Mouse (Mus musculus) NIH3T3 (cell line): ENCODE measurements at regions not wholly inside any gene's neighbourhood (a gene's known extent, or its start where the extent isn't known, plus 50 kb on each side); places are given as distances from the start of the nearest gene placed in this dataset.

Experiments
- DNase-seq: peaks from one replicate; pipeline ENCODE4 v3.0.0-alpha.2; 2012; ENCODE audit warnings: low read depth

DNA sequence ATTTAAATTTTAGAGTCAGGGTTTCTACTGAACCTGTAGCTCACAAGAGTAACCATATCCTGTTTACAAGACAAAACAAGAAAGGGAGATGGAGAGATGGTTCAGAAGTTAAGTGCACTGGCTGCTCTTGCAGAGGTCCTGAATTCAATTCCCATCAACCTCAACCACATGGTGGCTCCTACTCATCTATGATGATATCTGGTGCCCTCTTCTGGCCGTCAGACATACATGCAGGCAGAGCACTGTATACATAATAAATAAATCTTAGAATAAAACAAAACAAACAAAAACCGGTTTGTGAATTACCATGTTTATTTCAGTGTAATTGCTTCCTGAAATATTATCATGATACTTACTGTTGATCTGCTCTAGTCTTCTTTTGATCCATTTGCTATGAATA is 845.4 kb downstream of the Pcdh18 start:
- DNase-seq, result peak; percentile 34

DNA sequence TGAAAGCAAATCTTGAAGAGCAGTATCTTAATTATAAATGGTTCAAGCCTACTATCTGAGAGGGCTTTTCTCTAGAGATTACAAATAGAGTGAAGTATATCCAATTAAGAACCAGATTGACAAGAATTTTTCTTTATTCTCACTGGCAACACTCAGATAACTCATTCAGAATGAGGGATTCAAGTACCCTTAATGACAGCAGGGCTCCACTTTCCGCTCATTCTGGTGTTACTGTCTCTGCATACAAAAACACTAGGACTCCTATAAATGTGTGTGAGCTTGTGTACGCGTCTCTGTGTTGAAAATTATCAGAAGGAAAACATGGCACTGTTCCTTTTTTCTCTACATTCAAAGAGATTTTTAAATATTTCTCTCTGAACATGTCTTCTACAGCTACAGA is 866.7 kb downstream of the Pcdh18 start:
- no peak for DNase-seq

DNA sequence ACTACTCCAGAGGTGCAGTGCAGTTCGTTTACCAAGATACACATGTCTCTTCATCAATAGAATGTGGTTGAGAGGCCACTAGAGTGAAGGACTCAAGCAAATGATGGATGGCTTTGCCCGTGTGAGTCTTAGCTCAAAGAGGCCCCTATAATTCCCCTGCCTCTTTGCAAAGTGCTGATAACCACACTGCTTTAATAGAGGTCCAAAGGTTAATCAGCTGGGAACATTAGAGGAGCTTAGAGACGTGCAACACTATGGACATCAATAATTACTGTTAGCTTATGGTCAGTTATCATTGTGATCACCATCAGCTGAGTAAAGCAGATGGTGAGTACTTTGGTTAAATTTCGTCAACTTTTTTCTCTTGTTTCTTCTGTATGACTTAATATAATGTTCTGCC is 869.2 kb downstream of the Pcdh18 start:
- DNase-seq, result no peak

DNA sequence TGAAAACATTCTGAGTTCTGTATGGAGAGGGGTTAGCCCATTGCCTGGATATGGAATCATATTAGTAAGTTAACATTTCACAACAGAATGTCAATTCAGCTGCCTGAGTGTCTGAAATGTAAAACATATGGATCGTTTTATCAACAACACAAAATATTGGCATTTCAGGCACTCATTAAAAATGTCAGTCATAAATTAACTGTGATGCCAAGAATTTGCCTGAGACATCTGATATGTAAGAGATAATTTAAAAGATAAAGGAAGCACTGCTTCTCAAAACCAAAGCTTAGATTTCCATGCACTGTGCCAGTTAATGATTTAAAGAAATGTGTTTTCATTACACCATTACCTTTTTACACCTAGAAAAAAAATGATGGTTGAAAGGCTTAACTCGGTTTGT is 887.6 kb downstream of the Pcdh18 start:
- no peak for DNase-seq

DNA sequence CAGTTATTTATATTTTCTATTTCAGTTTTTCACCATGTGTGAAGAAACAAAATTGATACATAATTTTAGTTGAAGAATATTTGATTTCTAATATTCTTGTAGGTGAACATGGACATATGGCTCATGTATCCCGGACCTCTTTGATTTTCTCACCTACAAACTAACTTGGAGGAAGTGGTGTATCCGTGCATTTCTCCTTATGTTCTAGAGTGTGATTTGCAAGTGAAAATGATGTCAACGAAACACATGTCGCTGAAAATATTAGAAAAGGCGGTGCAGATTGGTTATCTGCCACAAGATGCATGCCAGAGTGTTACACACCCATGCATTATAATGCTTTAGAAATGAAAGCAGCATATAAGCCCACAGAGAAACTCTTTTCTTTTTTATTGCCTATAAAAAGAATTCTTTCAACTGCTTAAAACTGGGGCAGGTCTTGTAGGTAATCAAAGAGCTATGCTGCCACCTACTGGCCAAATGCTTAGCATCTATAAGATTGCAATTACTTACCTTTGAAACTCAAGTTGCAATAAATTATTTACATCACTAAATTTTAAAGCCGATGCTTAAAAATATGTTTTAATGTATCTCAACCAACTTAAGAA is 911.0 kb downstream of the Pcdh18 start:
- DNase-seq, result peak; percentile 85

DNA sequence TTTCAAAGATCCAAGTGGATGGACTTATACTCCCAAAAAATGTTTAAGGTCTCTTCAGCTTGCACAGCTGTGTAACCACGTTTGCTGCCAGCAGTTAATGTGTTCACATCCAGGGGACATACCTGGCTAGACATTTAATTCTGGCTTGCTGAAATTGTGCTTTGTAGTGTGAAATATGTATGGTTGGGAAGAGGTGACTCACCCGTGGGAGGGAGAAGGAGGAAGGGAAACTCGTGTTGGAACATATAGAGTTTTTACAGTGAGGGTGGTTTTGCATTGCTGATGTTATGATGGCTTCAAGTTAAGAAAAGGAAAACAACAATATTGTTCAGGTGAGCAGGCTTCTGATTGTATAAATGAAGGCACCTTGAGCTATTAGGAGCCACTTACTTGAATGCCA is 916.4 kb downstream of the Pcdh18 start:
- no peak for DNase-seq

DNA sequence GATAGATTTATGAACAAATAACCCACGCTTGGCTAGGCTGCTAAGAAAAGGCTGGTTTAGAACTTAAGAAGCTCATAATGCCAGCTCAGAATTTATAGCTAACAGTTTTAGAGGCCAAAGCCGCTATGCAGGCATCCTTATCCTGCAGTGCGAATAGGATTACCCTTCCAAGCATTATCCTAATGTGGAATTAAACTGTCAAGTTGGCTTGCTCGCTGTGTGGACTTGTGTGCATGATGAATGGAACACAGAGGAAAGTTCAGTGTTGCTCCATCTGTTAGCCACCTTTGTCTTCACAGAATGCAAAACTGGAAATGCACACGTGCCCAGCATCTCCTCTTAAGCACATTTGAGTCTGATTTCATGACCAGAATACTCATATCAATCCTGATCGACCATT is 933.8 kb downstream of the Pcdh18 start:
- no peak for DNase-seq

DNA sequence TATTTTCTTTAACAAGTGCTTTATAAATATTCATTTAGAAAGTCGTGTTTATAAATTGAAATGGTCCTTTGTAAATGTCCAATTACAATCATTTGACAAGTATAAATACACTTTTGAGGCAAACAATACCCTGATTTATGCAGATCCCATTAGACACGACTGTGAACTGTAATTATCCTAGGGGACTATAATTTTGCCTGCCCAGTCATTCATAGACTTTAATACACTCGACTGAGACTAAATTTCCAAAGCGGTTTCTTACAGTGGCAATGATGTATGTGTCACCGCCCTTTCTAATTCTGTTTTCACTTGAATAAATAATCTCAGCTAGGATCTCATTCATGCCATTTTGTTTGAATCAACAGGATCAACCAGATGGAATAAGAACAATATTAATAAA is 952.7 kb downstream of the Pcdh18 start:
- DNase-seq, result no peak

DNA sequence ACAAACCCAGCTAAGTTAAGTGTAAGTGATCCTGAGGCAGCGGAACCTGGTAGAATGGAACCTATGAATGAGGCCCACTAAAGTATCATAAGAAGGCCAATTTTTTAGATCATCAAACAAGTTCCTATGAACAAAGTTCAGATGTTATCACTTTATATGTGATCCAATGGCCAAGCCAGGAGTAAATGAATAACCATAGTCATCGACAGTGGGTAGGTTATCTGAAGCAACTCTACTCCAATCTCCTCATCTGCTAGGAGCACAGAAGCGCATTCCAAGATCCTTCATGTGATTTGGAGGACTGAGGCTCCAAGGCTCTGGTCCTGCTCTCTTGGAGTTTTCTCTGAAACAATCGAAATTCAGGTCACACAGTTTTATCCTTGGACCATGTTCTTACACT is 985.4 kb downstream of the Pcdh18 start:
- DNase-seq, result no peak
